Mouse (Mus musculus) adrenal gland, adult 2 months (tissue): ENCODE measurements around the gene Glt1d1. TPM values are rescaled to one million over a fixed set of nuclear protein-coding genes. Genes with fewer than 3 reads are reported as not detected.
A peak's percentile ranks its signal among the peaks of the same experiment; 100 is the strongest.

Source experiments
- DNase-seq: peaks from one replicate; pipeline ENCODE4 v3.0.0; 2021
- polyA plus RNA-seq: library from polyadenylated mRNA; depleted of rRNA; stranded (reverse); fragments of >200 nt; gene quantifications from 2 replicates; pipeline ENCODE4 v1.2.3, GENCODE M21; 2012
- total RNA-seq, 2 experiments: library from RNA; stranded (reverse); gene quantifications; 2 replicates each; pipeline ENCODE4 v1.2.3; 2021

Gene Glt1d1
- total and polyA plus RNA-seq, 3 experiments: 0.08 to 0.73 (median 0.26) TPM

GRCm38 (mm10) chr5:127631671-127632070, 391 bp upstream of the Glt1d1 start:
- DNase-seq: no peak

DNA sequence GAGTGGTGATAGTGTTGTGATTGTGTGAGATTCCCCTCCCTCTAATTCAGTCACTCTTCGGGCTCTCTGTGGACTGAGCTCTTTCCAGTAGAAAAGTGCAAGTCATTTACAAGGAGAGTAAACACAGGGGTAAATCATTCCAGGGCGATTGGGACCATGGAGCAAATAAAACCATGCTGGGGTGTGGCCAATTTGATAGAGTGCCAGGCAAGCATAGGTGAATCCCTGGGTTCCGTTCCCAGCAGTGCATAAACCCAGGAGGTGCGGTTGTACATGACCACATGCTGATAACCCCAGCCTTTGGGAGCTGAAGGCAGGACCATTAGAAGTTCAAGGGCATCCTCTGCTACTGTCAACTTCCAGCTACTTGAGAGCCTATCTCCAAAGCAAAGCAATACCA, 1.1 kb downstream of the Glt1d1 start:
- no peak for DNase-seq

DNA sequence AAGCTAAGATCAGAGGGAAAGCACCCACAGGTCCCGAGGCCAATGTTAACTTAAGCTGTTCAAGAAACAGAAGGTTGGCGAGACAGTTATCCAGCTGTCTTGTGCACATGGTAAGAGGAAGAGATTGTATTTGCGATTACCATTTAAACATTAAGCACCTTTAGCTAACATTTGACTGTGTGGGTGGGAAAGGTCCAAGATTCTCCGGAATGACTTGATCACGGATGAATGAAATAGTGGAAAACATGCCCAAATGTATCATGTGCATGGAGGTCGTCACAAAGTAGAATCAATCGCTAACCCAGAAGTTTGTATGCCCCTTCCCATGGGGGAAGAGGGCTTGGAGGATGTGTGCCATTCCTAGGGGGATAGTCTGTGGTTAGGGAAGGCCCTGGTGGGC, 1.6 kb downstream of the Glt1d1 start:
- no peak for DNase-seq

GRCm38 (mm10) chr5:127637622-127638021, 5.6 kb downstream of the Glt1d1 start:
- DNase-seq: peak; percentile 20

DNA sequence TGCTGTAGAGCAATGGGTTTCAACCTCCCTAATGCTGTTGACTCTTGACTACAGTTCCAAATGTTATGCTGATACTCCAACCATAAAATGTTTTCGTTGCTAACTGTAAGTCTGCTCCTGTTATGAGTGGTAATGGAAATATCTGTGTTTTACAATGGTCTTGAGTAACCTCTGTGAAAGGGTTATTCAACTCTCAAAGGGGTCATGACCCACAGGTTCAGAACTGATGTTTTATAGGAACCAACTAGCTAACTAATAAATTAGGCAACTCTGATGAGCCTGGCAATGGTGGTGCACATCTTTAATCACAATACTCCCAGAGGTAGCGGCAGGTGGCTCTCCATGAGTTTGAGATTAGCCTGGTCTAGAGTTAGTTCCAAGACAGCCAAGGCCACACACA, 6.1 kb downstream of the Glt1d1 start:
- DNase-seq: no peak

- no peak for DNase-seq
Observed at GRCm38 (mm10) chr5:127639067-127639605, 7.1 kb downstream of the Glt1d1 start.

DNA sequence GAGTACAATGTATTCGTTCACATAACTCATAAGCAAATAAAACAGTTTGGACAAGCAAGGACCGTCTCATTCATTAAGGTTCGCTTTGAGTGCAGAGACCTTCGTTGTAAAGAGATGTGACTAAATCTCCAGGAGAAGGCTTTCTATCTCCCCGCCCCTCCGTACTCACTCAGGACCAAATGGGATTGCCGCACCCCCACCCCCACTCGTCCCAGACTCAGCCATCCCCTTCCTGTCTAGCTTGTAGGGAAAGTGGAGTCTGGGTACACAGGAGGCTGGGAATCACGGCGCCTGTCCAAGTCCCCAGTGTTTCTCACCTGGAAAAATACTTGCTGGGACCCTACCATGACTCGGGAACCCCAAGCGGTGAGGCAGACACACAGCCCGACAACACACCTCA, 7.6 kb downstream of the Glt1d1 start:
- DNase-seq: no peak

- no peak for DNase-seq
Observed at GRCm38 (mm10) chr5:127640359-127640758, 8.3 kb downstream of the Glt1d1 start.

DNA sequence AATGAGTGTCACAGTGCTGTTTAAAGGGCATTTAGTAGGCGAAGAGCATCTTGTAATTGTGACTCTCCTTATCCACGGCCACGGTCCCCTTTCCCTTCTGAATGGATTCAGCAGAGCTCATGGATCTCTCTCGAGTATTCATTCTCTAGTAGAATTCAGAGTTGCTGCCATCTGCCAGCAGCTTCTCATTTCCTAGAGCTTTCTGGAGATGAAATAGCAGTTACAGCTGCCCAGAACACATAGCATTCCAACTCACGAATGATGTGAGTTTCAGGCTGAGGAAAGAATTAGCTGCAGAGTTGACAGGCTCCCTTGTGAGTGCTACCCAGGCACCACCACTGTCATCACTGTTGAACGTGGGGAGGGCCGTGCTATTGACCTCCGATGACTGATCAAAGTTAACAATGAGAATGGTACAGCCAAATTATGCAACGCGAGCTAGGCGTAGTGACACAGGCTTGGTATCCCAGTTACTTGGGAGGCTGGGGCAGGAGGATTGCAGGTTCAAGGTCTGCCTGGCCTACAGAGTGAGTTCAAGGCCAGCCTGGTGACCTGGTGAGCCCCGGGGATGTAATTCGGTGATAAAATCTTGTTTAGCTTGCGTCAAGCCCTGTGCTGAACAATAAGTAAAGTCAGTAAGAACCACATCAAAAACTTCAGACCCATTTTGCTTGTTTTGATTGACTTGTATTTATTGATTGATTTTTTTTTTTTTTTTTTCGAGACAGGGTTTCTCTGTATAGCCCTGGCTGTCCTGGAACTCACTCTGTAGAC, 9.3 kb downstream of the Glt1d1 start:
- DNase-seq: no peak

DNA sequence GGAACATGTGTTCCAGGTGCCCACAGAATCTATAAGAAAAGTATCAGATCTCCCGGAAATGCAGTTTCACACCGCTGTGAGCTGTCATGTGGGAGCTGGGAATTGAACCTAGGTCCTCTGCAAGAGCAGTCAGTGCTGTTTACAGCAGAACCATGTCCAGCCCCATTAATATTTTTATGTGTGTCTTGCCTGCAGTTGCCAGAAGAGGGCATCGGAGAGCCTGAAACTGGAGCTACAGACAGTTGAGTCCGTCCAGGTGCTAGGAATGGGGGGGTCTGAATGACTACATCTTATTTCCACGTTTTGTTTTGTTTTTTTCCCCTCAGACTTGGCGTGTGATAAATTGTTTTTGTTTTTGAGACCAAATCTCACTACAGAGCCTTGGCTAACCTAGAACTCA, 16.0 kb downstream of the Glt1d1 start:
- DNase-seq: peak; percentile 14

DNA sequence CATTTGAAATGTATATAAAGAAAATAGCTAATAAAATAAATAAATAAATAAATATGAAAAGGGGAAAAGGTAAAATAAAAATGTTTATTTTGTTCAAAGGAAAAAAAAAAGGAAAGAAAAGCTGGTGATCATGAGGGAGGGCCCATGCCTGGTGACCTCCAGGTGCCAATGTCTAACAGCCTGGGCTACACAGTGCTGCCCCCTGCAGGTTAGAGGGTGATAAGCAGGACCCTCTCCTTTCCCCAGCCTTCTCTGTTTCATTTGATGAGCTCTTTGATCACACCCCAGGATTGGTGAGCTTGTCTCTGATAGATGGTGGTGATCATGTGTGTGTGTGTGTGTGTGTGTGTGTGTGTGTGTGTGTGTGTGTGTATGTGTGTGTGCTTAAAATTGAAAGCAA, 17.0 kb downstream of the Glt1d1 start:
- DNase-seq: no peak

DNA sequence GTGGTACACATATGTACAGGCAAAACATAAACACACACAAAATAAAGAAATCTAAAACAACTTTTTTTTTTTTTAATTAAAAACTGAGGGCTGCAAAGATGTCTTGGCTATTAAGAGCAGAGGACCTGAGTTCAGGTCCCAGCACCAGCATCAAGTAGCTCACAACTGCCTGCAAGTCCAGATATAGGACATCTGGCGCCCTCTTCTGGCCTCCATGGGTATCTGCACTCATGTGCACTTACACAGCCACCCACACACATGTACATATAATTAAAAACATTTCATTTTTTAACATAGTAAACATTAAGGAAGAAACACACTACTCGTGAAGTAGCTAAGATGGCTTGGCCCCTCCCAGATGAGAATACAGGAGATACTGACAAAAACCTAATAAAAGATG, 26.2 kb downstream of the Glt1d1 start:
- DNase-seq: no peak

DNA sequence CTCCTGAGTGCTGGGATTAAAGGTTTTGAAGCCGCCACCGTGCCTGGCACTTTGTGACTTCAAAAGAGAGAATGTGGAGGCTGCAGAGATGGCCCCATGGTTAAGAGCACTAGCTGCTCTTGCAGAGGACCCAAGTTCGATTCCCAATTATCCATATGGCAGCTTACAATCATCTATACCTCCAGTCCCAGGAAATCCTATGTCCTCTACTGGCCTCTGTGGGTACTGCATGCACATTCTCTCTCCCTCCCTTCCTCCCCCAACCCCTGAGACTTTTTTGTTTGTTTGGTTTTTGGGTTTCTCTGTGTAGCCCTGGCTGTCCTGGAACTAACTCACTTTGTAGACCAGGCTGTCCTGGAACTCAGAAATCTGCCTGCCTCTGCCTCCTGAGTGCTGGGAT, 27.2 kb downstream of the Glt1d1 start:
- DNase-seq: no peak

GRCm38 (mm10) chr5:127660267-127660666, 28.2 kb downstream of the Glt1d1 start:
- no peak for DNase-seq

- no peak for DNase-seq
Observed at GRCm38 (mm10) chr5:127660979-127661378, 28.9 kb downstream of the Glt1d1 start.

DNA sequence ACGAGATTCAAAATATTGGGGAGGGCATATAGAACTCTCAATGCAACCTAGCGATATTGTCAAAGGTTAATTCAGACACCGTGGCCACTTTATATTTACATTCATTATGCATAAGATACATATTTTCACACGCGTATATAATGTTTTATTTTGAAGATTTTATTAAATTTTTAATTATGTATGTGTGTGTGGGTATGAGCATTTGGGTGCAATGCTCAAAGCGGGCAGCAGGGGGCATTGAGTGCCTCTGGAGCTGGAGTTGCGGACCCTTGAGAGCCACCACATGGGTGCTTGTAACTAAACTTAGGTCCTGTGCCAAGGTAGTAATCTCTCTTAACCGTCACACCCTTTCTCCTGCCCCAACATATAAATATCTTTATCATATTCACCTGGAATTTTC, 41.9 kb downstream of the Glt1d1 start:
- no peak for DNase-seq

GRCm38 (mm10) chr5:127677561-127677960, 45.5 kb downstream of the Glt1d1 start:
- DNase-seq: no peak

DNA sequence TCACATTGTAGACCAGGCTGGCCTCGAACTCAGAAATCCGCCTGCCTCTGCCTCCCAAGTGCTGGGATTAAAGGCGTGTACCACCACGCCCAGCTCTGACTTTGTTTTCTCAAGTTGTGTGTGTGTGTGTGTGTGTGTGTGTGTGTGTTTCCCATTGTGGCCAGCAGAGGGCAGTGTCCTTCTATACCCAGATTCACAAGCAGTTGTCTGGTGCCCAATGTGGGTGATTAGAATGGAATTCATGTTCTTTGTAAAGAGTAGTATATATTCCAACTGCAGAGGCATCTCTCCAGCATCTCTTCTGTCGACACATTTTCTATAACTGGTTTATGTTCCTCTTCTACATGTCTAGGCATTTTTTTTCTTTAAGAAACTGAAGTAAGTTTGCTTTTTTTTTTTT, 46.4 kb downstream of the Glt1d1 start:
- DNase-seq: no peak

- no peak for DNase-seq
Observed at GRCm38 (mm10) chr5:127688568-127689170, 56.6 kb downstream of the Glt1d1 start.

- DNase-seq: no peak
Observed at GRCm38 (mm10) chr5:127691085-127691484, 59.0 kb downstream of the Glt1d1 start.

GRCm38 (mm10) chr5:127691581-127691980, 59.5 kb downstream of the Glt1d1 start:
- no peak for DNase-seq

DNA sequence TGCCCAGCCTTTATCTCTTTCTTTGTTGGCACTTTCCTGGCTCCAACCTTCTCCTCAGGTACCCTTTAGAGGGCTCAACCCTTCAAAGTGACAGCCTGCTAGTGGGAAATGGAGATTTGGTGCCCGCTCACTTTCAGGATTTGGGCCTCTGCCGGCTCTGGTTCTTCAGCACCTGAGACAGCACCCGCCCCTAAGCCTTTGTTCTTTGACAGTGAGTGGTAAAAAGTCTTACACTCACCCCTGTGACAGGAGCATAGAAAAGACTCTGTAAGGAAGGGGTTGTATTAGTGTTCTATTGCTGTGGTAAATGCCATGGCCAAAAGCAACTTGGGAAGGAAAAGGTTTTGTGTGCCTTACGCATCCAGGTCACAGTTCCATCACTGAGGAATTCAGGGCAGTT, 63.8 kb downstream of the Glt1d1 start:
- no peak for DNase-seq

- DNase-seq: no peak
Observed at GRCm38 (mm10) chr5:127696602-127697001, 64.5 kb downstream of the Glt1d1 start.

DNA sequence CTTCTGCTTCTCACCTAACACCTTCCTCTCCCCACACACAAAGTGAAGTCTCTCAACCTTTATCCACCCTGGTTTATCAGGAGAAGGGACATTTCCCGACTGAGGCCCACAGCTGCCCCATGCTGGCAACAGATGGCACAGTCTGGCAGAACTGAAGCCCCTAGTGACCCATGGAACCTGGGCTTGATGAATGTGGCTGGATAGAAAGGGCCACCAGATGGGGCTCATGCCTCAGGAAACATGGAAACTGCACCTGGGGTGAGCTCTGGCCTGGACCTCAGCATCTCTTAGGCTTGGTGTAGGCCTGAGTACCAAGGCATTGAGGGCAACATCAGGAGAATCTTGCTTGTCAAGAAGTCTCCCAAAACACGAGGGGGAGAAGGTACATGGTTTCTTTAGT, 66.5 kb downstream of the Glt1d1 start:
- no peak for DNase-seq
